Mouse (Mus musculus) frontal cortex, postnatal 25 days (tissue): Measurements from ENCODE around the gene Carf.
"Not testable (repeated sequence)": the region's sequence is repeated elsewhere in the genome, so short reads cannot be mapped to it uniquely, and the experiment has no call there.

Source experiments
- DNase-seq, 2 experiments: peaks; one replicate each; pipeline ENCODE4 v3.0.0; 2022; ENCODE audit warnings: low spot score in 2 of 2

The Carf gene

DNA sequence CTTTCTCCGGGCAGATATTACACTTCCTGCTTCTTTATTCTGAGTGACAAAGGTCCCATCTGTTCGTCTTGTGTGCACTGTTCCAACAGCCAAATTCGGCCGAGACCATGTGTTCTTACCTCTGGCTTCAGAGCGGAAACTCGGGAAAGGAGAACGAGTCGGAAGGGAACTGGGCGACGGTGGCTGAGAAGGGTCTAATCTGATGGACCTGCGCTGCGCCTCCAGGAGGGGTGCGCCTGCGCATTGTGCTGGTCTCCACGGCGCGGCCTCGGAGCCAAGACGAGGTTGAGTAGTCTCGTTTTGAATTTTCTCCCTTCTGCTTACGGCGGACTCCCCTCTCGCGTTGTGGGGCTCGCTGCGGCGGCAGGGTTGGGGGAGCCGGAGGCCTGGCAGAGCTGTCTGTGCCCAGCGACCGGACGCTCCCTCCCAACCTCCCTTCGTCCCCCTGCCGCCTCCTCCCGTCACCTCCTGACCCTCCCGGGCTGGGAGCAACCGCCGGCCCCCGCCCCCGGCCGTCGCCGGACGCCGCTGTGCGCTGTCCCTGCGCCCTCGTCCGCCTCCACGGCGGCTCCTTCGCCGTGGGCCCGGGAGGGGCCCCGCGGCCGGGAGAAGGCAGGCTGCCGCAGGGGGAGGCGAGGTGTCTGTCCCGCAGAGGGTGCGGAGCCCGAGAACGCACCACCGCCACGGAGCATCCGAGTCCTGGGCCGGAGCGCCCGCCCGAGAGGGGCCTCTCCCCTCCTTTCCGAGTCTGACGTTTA is at the start of gene Carf, which contains the start of gene Wdr12:
TSS of gene Carf (plus strand) at position 224 of the 758 bp plus-strand sequence.
TSS of gene Wdr12 (minus strand) at position 622 of the 758 bp plus-strand sequence.
- peak; percentile 95 to 98 for DNase-seq

DNA sequence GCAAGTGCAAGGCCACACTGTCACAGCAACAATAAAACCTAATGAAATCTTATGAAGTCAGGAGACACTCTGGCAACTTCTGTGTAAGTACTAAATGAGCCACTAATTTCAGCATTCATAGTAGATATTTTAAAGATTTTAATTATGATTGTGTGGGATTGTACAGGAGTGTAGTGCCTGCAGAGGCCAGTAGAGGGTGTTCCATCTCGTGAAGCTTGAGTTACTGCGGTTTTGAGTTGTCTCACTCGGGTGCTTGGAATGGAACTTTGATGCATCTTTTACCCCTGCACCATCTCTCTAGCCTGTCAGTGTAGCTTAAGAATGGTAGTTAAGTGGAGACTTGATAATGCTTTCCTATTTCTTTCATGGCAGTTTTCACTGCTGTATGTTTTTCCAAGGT is 43.4 kb upstream of the Carf start:
- DNase-seq = no peak

DNA sequence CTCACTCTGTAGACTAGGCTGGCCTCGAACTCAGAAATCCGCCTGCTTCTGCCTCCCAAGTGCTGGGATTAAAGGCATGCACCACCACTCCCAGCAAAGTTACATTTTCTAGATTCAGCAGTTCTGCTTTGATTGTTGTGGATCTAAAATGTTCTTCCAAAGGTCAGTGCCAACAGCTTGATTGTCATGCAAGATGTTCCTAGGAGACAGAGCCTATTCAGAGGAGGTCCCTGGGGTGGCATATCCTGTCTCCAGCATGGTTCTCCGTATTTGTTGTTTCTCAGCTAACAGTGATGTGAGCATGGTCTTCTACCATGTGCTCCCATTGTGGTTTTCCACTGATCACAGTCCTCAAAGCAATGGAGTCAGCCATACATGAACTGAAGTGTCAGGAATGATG is 41.7 kb upstream of the Carf start:
- DNase-seq = no peak

DNA sequence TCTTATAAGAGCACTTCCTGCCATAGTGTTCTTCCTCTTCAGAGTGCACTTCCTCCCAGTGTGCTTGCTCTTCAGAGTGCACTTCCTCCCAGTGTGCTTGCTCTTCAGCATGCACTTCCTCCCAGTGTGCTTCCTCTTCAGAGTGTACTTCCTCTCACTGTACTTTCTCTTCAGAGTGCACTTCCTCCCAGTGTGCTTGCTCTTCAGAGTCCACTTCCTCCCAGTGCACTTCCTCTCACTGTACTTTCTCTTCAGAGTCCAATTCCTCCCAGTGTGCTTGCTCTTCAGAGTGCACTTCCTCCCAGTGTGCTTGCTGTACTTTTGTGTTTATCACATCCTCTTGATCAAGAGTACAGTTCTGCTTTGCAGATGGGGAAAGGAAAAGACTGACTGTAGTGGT is 27.3 kb upstream of the Carf start:
- DNase-seq = not testable (repeated sequence)

DNA sequence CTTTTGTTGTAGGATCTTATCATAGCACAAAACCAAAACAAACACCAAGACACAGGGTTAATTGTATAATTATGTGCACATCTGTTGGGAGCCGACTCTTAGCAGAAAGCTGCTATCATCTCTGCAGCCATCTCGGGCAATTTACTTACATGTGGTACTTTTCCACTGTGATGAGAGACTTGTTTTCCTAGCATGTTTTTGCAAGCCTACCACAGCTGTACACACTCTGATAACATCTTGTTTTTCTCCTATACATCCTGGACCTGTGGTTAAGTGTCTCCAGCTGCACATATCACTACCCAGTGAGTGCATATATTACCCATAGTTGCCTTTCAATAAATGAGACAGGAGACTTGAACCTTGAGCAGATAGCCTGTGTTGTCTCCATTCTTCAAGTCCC is 23.1 kb upstream of the Carf start:
- DNase-seq = no peak

DNA sequence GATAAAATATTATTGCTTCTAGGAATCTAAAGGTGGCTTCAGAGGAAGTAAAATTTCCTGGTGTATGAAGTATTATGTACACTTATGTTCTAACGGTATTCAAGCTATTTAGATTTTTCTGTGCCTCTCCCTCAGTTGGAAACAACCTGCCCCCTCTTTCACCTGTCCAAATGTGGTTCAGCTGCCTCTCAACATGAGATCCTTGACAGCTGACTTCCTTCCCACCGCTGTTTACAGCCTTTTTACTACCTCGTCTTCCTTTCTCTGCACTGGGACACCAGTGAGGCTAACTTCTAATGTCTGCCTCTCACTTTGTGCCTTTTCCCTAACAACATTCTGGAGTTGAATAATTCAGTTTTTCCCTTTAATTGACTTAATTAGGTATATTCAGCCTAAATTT is 22.5 kb upstream of the Carf start:
- no peak for DNase-seq

DNA sequence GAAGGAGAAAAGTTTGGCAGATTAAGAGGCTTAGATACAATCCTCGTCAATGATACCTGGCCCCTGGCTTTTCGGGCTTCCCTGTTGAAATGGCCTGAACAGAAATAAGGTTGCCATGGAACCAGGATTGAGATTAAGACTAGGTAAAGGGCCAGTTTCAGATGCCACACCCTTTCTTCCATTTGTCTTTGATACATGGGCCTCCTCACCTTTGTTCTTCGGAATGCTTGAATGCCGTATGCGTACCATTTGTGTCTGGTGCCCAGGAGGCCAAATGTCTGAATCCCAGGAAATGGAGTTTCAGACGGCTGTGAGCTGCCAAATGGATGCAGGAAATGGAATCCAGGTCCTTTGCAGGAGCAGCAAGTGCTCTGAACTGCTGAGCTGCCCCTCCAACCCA is 21.6 kb upstream of the Carf start:
- no peak for DNase-seq

DNA sequence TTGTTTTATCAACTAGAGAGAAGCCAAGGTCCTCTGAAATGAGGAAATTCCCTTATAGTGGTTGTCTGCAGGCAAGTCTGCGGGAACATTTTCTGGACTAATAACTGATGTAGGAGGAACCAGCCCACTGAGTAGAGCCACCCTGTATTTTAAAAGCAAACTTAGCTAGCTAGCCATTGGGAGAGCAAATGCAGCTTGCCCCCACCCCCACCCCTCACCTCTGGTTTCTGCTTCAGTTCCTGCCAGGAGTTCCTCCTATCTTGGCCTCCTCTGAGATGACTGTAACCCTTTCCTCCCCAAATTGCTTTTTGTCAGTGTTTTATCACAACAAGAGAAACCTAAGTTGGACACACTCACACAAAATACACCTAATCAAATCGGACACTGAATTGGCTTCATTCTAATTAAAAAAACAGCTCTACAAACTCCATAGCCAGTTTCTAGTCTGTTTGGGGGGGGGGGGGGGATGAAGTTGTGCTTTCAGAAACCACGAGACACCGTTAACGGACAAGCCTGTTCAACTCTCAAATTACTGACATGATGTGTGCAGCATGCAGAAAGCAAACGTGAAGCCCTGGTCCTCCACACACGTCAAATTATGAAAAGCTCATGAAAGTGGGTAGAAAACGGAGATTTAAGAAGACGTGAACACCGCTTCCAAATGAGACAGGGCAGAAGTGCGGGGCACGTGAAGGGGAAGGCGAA is 1.3 kb upstream of the Carf start:
- no peak for DNase-seq

DNA sequence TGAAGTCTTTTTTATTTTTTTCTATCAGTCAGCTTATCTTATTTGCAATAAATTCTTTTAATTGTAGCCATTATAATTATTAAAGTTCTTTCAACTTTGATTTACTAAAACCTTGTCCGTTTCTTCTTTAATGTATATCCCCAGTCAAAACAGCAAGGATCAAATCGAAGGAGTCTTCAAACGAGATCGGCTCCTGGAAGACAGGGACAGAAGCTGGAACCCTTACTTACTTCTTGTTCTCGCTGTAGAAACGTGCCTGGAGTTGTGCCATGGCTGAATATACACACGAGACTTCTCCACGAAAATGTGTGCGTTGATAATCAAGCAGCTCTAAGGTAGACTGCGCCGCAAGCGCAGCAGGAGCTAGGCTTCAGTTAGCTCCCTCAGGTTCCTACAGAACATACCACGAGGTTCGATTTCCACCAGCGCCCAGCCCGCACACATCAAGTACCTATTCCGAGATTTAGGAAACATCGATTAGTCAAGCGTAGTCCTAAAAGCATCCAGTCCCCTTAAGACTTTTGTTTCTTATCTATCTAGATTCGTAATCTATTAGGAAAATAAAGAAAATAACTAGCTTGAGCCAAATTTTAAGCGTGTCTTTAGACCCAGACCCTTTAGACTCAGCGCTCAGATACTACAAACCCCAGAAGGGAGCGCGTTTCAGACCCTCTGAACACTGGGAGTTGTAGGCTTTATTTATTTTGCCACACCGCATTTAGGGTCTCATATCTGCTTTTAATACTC is 597 bp upstream of the Carf start:
- DNase-seq = peak; percentile 33 to 53

DNA sequence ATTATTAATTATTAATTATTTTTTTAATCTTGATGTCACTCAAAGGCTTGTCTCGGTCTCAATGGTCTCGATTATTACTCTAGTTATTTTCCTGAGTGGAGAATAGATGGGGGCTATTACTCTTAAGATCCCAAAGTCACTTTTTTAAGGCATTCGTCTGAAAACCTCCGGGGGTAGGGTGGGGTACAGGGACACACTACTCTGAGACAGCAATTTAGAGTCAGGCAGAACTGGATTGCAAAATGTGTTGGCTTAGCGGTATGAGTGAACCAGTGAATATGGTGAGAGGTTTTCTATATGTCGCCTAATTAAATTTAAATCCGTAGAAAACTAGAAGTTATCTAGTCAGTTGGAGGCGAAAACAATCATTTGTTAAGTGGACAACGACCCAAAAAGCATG is 792 bp downstream of the Carf start:
- DNase-seq = no peak

DNA sequence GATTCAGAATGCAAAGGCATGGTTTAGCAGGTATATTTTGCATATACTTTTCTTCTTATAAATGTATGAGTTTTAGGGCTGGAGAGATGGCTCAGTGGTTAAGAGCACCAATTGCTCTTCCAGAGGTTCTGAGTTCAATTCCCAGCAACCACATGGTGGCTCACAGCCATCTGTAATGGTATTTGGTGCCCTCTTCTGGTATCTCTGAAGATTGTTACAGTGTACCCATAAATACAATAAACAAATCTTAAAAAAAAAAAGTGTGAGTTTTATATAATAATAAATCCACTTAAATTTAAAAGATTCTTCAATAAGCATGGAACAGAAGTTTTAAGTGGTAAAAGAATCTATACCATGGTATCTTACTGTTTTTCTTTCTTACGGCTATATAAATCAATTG is 6.5 kb downstream of the Carf start:
- no peak for DNase-seq

DNA sequence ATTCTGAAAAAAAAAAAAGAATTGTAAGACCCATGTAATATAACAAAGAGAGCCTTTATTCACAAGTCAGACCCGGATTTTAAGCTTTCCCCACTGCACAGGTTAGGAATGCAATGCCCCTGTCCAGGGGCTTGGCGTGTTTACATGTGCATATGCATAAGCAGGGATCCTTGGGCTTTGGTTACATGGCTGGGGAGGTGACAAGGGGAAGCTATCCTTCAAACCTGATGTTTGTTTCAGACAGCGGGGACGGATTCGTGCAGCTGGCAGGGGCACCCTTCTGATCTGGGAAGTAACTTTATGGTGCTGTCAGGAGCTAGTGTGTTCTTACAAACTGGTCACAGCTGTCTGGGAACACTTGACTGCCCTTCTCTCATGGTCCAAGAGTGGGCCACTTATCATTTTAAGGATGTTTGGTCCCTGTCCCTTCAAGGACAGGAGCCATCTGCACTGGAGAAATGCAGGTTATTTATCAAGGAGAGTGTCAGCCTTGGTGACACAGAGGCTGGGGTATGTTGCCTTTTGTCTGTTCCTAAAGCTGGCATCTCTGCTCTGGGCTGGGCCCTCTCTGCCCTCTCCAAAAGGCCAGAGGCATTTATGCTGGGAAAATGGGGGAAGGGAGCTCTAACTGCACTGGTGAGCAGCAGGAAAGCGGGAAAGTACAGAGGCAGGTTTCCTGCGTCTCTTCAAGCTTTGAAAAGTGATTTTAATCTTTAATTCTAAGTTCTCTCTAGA is 19.8 kb downstream of the Carf start:
- DNase-seq = no peak

DNA sequence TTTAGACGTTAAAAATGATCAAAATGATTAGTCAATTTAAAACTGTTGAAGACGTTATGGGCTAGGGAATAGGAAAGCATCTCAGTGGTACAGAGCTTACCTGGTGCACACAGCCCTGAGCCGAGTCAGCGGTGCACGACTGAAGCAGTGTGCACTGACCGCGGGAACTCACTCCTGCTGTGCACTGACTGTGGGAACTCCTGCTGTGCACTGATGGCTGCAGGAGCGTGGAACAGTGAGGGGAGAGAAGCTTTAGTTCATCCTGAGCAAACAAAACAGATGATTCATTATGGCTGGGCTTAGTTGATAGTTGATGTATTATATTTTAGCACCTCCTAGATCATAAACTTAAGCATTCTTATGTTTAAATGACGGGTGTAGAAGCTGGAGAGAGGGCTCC is 39.3 kb downstream of the Carf start:
- no peak for DNase-seq

DNA sequence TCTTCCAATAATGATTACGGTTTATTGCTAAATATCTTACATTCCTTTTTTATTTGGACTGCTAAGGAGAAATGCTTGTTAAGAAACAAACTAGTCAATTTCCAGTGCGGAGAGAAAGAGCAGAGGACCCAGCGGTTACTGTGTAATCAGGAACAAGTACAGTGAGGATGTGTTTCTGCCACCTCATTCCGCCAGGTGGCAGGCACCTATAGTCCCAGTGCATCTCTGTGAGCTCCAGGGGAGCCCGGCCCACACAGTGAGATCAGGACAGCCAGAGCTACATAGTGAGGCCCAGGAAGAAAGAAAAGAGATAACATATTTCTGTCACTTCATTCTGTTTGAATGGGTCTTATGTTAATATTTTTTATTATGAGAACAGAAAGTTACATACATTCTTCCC is 54.7 kb downstream of the Carf start:
- DNase-seq = no peak

DNA sequence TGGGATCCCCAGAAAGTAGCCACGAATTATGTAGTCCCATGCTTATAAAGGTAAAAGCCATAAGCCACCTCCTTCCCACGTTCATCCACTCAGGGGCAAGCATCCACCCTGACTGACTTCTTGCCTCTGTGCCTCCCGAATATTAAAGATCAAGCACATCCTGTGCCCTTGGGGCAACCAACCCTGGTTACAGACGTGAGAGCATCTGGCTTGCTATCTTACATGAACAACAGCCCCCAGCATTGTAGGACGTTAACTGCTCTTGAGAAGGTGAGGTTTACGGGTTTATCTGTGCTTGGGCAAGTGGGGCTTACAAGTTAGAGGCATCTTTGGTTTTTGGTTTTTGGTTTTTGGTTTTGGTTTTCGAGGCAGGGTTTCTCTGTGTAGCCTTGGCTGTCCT is 58.6 kb downstream of the Carf start:
- no peak for DNase-seq

DNA sequence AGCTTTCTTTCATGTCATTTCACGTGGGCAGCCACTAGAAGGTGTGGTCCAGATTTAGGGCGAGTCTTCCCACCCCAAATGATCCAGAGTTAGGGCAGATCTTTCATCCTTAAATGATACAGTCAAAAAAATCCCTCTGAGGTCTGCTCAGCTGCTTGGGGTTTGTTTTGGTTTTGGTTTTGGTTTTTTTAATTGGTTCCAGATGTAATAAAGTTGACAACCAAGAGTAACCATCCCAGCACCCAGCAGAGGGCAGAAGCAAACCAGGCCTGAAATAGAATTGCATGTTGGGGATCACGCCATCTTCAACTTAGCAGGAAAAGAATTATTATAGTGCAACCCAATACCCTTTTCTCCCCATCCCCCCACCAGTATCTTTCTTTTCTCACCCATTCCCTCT is 60.4 kb downstream of the Carf start:
- no peak for DNase-seq

DNA sequence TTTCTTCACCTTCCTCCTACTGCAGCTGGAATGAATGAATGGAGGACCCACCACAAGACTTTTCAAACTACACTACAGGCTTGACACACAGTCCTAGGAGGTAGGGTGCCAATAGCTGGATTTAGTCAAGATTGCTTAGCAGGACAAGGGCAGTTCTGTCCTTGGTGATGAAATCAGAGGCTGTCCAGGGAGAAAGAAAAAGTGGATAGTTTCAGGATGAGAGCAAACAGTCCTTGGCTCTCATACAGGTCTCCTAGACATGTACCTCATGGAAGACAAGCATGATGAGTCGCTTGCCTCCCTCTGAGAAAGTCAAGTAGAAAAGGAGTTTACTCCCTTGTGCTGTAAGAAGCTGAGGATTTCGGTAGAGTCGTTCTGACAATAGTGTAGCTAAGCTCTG is 65.6 kb downstream of the Carf start:
- DNase-seq = no peak

DNA sequence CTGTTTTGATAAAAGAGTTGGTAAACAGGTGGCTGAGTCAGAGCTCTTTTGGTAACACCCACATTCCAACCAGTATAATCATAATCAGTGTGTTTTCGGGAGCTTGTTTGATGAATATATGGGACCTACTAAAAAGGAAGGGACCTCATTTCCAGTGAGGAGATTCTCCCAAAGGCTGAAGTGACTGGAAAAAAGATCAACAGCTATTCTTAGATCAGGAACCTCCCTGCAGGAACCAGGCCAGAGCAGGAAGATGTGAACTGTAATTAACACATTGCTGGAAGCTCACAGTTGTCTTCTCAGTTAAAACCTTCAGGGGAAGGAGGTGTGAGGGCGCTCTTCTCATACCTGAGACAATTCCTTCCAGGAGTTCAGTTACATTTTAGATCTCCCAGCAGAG is 71.6 kb downstream of the Carf start:
- no peak for DNase-seq

DNA sequence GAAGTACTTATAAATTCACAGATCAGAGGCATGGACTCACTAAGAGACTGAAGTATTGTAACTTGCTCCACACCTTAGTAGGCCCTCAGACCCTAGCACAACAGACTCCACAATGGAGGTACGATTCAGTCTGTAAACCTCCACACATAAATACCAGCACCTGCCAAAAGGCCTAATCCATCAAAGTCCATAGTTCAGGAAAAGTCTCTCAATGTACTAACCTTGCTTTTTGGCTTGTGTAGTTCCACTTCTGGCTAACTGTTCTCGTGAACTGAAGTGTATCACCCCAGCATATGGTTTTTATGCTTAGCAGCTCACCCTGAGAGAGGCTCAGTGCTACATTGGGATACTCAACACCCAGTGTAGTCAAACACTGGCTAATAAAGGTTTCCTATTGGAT is 72.2 kb downstream of the Carf start:
- no peak for DNase-seq

DNA sequence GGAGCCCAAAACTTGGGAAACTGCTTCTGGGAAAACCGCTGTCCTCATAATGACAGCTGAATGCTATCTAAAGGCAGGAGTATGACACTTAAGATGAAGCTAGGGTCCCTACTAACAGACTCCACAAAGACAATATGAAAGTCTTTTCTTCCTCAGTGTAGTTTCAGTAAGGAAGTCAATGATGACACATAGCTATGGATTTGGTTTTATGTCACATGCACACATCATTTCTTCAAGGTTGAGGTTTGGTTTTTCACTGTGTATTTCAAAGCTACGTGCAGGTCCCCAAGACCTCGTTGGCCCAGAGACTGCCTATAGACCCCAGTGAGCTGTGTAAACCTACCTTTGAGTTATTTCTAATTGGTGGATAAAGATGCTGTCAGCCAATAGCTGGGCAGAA is 75.1 kb downstream of the Carf start:
- DNase-seq = no peak

DNA sequence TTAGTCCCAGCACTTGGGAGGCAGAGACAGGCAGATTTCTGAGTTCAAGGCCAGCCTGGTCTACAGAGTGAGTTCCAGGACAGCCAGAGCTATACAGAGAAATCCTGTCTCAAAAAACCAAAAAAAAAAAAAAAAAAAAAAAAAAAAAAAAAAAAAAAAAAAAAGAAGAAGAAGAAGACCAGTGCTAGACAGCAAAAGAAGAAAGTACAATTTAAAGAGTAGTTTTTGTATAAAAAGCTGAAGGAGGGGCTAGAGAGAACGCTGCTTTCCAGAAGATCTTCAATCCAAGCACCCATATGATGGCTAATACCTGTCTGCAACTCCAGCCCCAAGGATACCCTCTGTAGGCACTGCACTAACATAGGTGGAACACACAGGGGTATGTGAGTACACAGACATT is 79.8 kb downstream of the Carf start:
- DNase-seq = not testable (repeated sequence)

DNA sequence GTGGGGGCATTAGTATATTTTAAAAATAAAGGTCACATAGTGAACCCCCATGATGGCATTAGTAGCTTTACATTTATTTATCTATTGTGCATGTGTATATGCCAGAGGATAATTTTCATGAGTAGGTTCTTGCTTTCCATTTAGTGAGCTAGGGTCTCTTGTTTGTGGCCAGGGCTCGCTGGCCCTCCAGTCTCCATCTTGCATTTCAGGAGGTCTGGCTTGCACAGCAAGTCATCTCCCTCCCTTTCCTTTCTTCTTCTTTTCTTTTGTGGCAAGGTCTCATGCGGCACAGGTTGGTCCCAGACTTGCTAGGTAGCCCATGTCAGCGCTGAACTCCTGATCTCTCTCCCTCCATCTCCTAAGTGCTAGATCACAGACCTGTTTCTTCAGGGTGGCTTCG is 81.3 kb downstream of the Carf start:
- DNase-seq = no peak
